Mouse (Mus musculus) adrenal gland, adult 8-10 months (tissue): Measurements from ENCODE around the gene D430041D05Rik. TPM values are rescaled to one million over a fixed set of nuclear protein-coding genes. Genes with fewer than 3 reads are reported as not detected.
"Not testable (repeated sequence)": the region's sequence is repeated elsewhere in the genome, so short reads cannot be mapped to it uniquely, and the experiment has no call there.

Source experiments
- DNase-seq: peaks from one replicate; pipeline ENCODE4 v3.0.0; 2022
- microRNA-seq, 2 experiments: library from miRNA; unstranded; fragments of <30 nt; microRNA quantifications; one replicate each; pipeline ENCODE4 v1.2.0; 2022
- total RNA-seq, 4 experiments: library from RNA; stranded (reverse); gene quantifications; 2 replicates each; pipeline ENCODE4 v1.2.4; 2022

D430041D05Rik gene
- total RNA-seq, 4 experiments from 2014 or later, result 14.7 to 38.0 (median 25.5) TPM

- no peak for DNase-seq
Observed at GRCm38 (mm10) chr2:104114898-104115297, 295.9 kb downstream of the D430041D05Rik start.

- not testable (repeated sequence) for DNase-seq
Observed at GRCm38 (mm10) chr2:104113563-104113962, 297.2 kb downstream of the D430041D05Rik start.

- not testable (repeated sequence) for DNase-seq
Observed at GRCm38 (mm10) chr2:104111170-104111797, 299.5 kb downstream of the D430041D05Rik start.

- DNase-seq, result no peak
Observed at GRCm38 (mm10) chr2:104110031-104110430, 300.8 kb downstream of the D430041D05Rik start.

- no peak for DNase-seq
Observed at GRCm38 (mm10) chr2:104109528-104109927, 301.3 kb downstream of the D430041D05Rik start.

GRCm38 (mm10) chr2:104109021-104109420 is 301.8 kb downstream of the D430041D05Rik start:
- not testable (repeated sequence) for DNase-seq

- no peak for DNase-seq
Observed at GRCm38 (mm10) chr2:104104800-104105199, 306.0 kb downstream of the D430041D05Rik start.

- no peak for DNase-seq
Observed at GRCm38 (mm10) chr2:104099946-104100345, 310.9 kb downstream of the D430041D05Rik start.

GRCm38 (mm10) chr2:104099231-104099585 is 311.6 kb downstream of the D430041D05Rik start:
- DNase-seq, result no peak

GRCm38 (mm10) chr2:104098529-104099230 is 312.1 kb downstream of the D430041D05Rik start:
- no peak for DNase-seq

- not testable (repeated sequence) for DNase-seq
Observed at GRCm38 (mm10) chr2:104097396-104097795, 313.4 kb downstream of the D430041D05Rik start.

GRCm38 (mm10) chr2:104096796-104097195 is 314.0 kb downstream of the D430041D05Rik start:
- DNase-seq, result not testable (repeated sequence)

GRCm38 (mm10) chr2:104096256-104096655 is 314.6 kb downstream of the D430041D05Rik start:
- DNase-seq, result no peak

- DNase-seq, result peak; percentile 87
Observed at GRCm38 (mm10) chr2:104095741-104096213, 315.0 kb downstream of the D430041D05Rik start, which contains the start of gene Cd59a. Gene Cd59a, plus strand, starts transcription at chr2:104095801.

GRCm38 (mm10) chr2:104093305-104093704 is 317.5 kb downstream of the D430041D05Rik start:
- DNase-seq, result no peak

Small RNA genes within 50 kb of the gene (microRNA-seq; reads per million reads assigned to microRNA genes)
- gene Mir1902, result 0 reads per million in 2 experiments

Other genes starting within 250 kb of the D430041D05Rik start
- gene Hipk3, start 83.4 kb upstream of the D430041D05Rik start, total RNA-seq, result 100 to 1,000 TPM; 116 to 141 (median 135) TPM
- 10 to 100 TPM; 36.0 to 48.4 (median 38.8) TPM for gene Cstf3, start 179.5 kb upstream of the D430041D05Rik start, total RNA-seq